Mouse (Mus musculus): Measurements from ENCODE around the gene Tsc22d4. TPM values are rescaled to one million over a fixed set of nuclear protein-coding genes. Genes with fewer than 3 reads are reported as not detected.

Gene Tsc22d4
- 100 to 1,000 TPM; 240 to 253 TPM for total RNA-seq (2021)
- long read RNA-seq, experiment 1, transcript Tsc22d4-202 (5 exons, 3,983 nt) = major isoform, 108 of 218 reads
- long read RNA-seq, experiment 1, transcript Tsc22d4-209 (3 exons, 563 nt) = minor isoform, 5 of 218 reads
- long read RNA-seq, experiment 1, transcript Tsc22d4-205 (3 exons, 790 nt) = minor isoform, 17 of 218 reads
- long read RNA-seq, experiment 1, partial matches to known transcripts = 50 of 218 reads
- long read RNA-seq, experiment 1, other reads (novel, unspliced or antisense) = 36 of 218 reads
- long read RNA-seq, experiment 2, transcript Tsc22d4-205 (3 exons, 790 nt) = minor isoform, 9 of 108 reads
- long read RNA-seq, experiment 2, transcript Tsc22d4-202 (5 exons, 3,983 nt) = major isoform, 45 of 108 reads
- long read RNA-seq, experiment 2, partial matches to known transcripts = 31 of 108 reads
- long read RNA-seq, experiment 2, other reads (novel, unspliced or antisense) = 21 of 108 reads

- DNase-seq = peak; percentile 95 to 97
These were observed at the start of gene Tsc22d4 for GRCm38 (mm10) chr5:137745214-137746171. Gene Tsc22d4, plus strand, starts transcription at chr5:137745730.

- no peak for DNase-seq
These were observed 49.6 kb upstream of the Tsc22d4 start for GRCm38 (mm10) chr5:137695930-137696329.

- no peak for DNase-seq
These were observed 46.5 kb upstream of the Tsc22d4 start for GRCm38 (mm10) chr5:137699080-137699479.

- DNase-seq = no peak
These were observed 45.7 kb upstream of the Tsc22d4 start for GRCm38 (mm10) chr5:137699850-137700249.

- peak in 1 of 2 experiments; percentile 31 for DNase-seq
These were observed 40.3 kb upstream of the Tsc22d4 start for GRCm38 (mm10) chr5:137705242-137705641.

- DNase-seq = peak; percentile 28
These were observed 38.5 kb upstream of the Tsc22d4 start for GRCm38 (mm10) chr5:137706913-137707633.

GRCm38 (mm10) chr5:137713454-137713853, 32.1 kb upstream of the Tsc22d4 start:
- DNase-seq = no peak

GRCm38 (mm10) chr5:137715685-137716084, 29.8 kb upstream of the Tsc22d4 start:
- DNase-seq = no peak

GRCm38 (mm10) chr5:137718020-137718790, 27.3 kb upstream of the Tsc22d4 start:
- DNase-seq = no peak

- peak; percentile 25 for DNase-seq
These were observed 26.4 kb upstream of the Tsc22d4 start for GRCm38 (mm10) chr5:137719088-137719487.

- DNase-seq = peak; percentile 43 to 47
These were observed 24.9 kb upstream of the Tsc22d4 start for GRCm38 (mm10) chr5:137720558-137721164.

- no peak for DNase-seq
These were observed 21.7 kb upstream of the Tsc22d4 start for GRCm38 (mm10) chr5:137723840-137724239.

GRCm38 (mm10) chr5:137726767-137727166, 18.8 kb upstream of the Tsc22d4 start:
- DNase-seq = no peak

GRCm38 (mm10) chr5:137733638-137734288, 11.8 kb upstream of the Tsc22d4 start:
- no peak for DNase-seq

- no peak for DNase-seq
These were observed 11.1 kb upstream of the Tsc22d4 start for GRCm38 (mm10) chr5:137734289-137735061.

- no peak for DNase-seq
These were observed 8.1 kb upstream of the Tsc22d4 start for GRCm38 (mm10) chr5:137737400-137737940.

- no peak for DNase-seq
These were observed 7.0 kb upstream of the Tsc22d4 start for GRCm38 (mm10) chr5:137738516-137738915.

- no peak for DNase-seq
These were observed 6.1 kb upstream of the Tsc22d4 start for GRCm38 (mm10) chr5:137739471-137739870.

- no peak for DNase-seq
These were observed 5.0 kb upstream of the Tsc22d4 start for GRCm38 (mm10) chr5:137740506-137740905.

All from heart, adult 18-20 months (tissue).